Mouse (Mus musculus) ZHBTc4 (cell line): Measurements from ENCODE around the gene Mul1.
A peak's percentile ranks its signal among the peaks of the same experiment; 100 is the strongest.

Experiments used
- DNase-seq: peaks from one replicate; pipeline ENCODE4 v3.0.0-alpha.2; 2011; ENCODE audit warnings: low read depth, low spot score

Mul1 gene

GRCm38 (mm10) chr4:138440062-138440461 lies 5.6 kb downstream of the Mul1 start:
- no peak for DNase-seq

GRCm38 (mm10) chr4:138444941-138445340 lies 10.5 kb downstream of the Mul1 start:
- peak; percentile 87 for DNase-seq

- no peak for DNase-seq
Observed at GRCm38 (mm10) chr4:138446981-138447380, 12.5 kb downstream of the Mul1 start.

- DNase-seq: peak; percentile 95
Observed at GRCm38 (mm10) chr4:138447387-138447786, 12.9 kb downstream of the Mul1 start.

GRCm38 (mm10) chr4:138447827-138448602 lies 13.5 kb downstream of the Mul1 start:
- DNase-seq: no peak

- peak; percentile 68 for DNase-seq
Observed at GRCm38 (mm10) chr4:138448872-138449615, 14.6 kb downstream of the Mul1 start.

DNA sequence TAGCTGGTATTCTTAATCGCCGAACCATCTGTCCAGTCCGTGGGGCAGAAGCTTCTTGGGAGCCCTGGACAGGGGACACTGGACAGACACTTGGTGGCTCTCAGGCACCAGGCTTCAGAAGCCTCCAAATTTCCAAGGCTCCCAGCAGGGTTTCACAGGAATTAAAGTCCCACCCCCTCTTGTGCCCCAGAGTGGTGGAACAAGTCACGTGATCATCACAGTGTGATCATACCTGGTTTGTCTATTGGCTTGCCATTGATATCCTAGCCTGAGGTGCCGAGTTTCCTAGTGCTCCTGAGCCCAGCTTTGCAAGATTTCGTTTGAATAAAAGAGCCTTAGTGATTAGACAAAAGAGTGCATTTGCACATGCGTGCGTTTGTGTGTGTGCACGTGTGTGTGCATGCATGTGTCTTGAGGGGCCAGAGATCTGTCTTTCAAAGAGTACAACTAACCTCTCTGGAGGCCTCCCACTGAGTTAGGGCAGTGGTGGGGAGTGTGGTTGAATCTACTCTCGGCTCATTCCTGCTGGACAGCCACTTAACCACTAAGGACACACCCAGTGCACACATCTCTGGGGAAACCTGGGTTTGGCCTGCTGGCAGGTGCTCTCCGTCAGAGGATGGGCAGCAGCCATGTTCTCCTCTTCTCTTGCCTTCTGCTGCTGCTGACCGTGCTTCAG lies 15.3 kb downstream of the Mul1 start:
- peak; percentile 87 for DNase-seq

- peak; percentile 79 for DNase-seq
Observed at GRCm38 (mm10) chr4:138452306-138453096, 18.0 kb downstream of the Mul1 start.

DNA sequence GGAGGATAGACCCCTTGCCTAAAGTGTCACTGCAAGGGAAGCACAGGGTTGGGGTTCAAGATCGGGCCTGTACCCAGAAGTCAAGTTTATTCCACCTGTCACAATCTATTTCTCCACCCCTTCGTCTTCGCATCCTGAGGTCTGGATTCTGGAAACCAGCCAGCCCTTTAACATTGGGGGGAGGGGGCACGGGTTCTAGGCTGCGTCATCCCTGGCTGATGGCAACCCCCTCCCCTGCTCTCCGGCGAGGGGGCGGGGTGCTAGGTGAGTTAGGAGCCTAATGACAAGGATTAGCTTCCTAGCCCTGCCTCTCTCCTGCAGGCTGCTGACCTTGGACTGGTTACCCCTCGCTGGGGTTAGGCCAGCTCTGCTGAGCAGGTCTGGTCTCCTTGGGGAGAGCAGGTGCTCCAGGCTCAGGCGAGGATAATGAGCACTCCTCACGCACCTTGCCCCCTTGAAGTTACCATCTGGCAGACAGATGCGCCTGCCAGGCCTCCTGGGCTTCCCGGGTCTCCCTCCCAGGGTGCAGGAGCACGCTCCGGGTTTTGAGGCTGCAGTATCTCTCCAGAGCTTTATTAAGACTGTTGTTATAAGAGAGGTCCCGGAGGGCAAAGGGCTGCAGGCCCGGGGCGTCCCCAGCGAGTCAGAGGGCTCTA lies 18.8 kb downstream of the Mul1 start:
- DNase-seq: peak; percentile 80

- DNase-seq: peak; percentile 77
Observed at GRCm38 (mm10) chr4:138453753-138454570, 19.5 kb downstream of the Mul1 start, which contains the start of gene Camk2n1. TSS of gene Camk2n1 (plus strand) at chr4:138454314.

DNA sequence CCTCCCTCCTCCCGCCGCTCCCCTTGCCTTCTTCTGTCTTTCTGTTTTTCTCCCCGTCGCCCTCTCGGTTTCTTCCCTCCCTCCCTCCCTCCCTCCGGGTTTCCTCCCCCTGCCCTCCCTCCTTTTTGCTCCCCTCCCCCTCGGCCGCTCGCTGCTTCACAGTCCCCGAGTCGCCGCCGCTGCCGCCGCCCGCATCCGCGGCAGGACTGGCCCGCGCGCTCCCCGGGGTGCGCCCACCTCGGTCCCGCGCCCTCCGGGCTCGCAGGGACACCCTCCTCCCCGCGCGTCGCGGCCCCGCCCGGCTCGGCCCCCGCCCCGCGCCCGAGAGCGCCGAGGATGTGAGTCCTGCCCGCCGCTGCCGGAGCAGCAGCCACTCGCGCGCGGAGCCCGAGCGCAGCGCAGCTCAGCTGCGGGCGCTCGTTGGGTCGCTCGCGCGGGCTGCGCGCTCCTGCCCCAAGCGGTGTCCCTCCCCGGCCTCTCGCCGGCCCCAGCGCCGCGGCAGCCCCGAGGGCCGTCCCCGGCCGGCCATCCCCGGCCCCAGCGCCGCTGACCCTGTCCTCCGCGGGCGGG lies 20.2 kb downstream of the Mul1 start:
- peak; percentile 85 for DNase-seq

GRCm38 (mm10) chr4:138455141-138455955 lies 20.9 kb downstream of the Mul1 start:
- DNase-seq: peak; percentile 62

- peak; percentile 48 for DNase-seq
Observed at GRCm38 (mm10) chr4:138455956-138456341, 21.5 kb downstream of the Mul1 start.

DNA sequence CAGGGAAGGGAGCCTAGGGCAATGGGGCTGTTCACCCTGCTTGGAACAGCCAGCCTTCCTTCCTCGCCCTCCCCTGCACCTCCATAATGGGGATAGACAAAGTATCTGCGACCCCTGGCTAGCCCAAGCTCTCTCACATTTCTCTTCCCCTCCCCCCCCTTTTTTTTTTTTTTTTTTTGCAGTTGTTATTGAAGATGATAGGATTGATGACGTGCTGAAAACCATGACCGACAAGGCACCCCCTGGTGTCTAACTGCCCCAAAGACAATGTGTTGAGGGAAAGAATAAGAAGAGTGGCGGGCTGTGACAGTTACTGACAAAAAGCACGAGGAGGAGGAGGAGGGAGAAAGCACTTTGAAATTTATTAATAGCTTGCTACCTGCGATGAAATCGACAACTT lies 22.1 kb downstream of the Mul1 start:
- DNase-seq: no peak

DNA sequence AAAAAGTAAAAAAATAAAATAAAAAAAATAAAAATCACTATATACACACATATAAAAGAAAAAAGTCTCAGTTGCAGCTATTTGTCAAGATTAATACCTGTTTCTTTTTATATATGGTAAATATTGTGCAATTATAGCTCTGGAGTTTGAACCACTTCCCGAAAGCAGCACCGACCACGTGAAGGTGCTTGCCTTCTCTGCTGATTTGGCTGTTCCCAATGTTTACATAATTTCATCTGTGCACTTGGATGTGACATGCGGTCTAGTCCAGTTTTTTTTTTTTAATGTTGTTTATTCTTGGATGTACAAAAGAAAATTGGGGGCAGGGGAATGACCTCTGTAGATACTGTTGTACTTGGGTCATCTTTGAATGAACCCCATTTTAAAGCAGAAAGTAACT lies 22.6 kb downstream of the Mul1 start:
- no peak for DNase-seq

- no peak for DNase-seq
Observed at GRCm38 (mm10) chr4:138458171-138458570, 23.7 kb downstream of the Mul1 start.

DNA sequence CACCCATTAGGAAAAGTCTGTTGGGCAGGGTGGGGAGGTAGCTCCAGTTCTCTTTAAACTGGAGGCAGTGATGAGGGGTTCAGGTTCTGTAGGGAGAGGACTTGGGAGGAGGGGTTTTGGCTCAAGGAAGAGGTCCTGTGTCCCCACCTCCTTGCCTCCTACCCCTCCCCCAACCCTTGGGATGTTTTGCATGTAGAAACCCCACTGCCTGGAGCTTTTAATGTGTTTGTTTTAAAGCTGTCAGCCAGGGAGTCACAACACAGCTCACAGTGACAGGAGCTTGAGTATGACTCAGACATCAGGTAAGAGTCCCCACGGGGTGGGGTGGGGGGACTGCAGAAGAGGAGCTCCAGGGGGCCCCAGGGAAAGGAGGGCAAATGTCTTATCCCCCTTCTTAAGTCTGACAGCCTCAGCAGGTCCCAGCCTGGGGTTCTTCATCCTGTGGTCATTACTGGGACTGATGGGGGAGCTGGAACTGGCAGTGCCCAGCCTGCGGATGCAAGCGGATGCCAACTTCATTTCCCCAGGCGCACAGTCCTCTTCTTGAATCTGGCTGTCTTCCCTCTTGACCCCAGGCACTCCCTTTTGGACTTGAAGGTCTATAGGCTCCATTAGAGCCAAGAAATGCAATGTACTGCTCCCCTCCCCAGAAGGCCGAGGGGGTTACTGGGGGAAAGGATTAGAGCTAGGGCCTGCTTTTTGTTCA lies 24.4 kb downstream of the Mul1 start:
- no peak for DNase-seq

DNA sequence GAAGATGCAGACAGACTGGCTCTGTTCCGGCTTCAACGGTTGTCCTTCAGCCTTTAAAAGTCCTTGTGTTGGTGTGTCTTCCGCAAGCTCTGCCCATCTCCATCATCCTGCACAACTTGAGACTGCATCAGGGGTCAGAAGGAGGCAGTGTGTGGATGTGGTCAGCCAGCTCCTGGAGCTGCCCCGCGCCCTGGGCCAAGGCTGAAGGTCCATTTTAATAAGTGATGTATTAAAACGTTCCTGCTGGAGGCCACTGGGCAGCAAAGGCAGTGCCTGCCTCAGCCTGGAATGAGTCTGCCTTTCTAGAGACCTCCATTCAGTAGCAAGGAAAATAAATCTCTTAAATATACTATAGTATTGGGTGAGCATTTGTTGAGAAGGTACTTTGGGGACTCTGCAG lies 25.3 kb downstream of the Mul1 start:
- no peak for DNase-seq
